Mouse (Mus musculus): ENCODE measurements around the gene Rfx4. TPM values are rescaled to one million over a fixed set of nuclear protein-coding genes. Genes with fewer than 3 reads are reported as not detected.

Gene Rfx4
- total RNA-seq, 2 experiments from 2014 or later: 0.10 TPM

DNA sequence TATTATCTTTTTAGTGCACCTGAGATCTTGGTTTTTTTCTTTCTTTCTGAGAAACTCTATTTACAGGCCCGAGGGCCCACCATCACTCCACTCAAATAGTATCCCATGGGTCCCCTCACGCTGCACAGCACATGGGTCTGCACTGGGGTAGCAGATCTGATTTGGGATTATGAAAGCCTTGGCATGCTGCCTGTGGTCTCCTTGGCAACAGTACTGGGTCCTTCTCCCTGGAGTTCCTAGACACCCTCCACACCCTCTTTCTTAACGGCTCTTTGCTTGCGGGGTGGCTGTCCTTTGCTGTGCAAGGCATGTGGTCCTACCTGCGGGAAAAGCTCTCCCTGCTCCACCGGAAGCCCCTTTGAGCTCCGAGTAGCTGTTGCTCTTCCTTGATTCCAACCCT lies 147.4 kb downstream of the Rfx4 start:
- intact Hi-C loops (cut with DNase I): no loop called here
- DNase-seq: no peak

DNA sequence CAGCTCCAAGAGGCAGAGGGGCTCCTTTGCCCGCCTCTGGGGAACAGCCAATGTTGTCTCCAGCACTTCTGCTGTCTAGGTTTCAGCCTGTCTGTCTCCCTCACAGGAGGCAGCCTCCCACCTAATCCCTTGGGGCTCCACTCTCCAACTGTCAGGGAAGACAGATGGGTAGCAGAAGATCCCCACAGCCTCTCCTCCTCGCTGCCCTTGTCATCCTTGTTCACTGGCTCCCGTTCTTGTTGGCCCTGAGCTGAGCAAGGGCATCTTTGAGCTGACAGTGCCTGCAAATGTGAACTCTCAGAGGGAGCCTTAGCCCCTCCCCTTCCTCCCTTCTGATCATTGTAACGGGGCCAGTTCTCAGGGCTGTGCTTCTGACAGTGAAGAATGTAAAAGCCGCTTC lies 147.9 kb downstream of the Rfx4 start:
- peak in 1 of 2 experiments; percentile 21 for DNase-seq
- intact Hi-C loops (cut with DNase I): no loop called here

DNA sequence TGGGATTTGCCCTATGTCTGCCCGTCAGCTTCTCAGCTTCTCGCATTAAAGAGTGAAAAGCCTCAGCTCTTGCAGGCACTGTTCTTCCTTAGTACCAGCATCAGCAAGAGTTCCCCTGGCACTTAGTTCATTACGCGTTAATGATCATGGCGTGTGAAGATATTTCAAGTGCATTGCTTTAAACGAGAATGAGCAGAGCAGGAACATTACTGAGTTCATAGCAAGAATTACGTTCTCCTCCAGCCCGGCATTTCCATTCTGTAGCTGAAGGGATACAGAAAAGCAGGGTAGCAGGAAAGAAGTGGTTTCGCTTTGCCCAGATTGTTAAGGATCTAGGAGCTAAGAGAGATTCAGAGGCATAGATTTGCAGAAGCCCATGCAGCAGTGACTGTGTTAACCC lies 151.0 kb downstream of the Rfx4 start:
- no peak for DNase-seq
- intact Hi-C loops (cut with DNase I): no loop called here

DNA sequence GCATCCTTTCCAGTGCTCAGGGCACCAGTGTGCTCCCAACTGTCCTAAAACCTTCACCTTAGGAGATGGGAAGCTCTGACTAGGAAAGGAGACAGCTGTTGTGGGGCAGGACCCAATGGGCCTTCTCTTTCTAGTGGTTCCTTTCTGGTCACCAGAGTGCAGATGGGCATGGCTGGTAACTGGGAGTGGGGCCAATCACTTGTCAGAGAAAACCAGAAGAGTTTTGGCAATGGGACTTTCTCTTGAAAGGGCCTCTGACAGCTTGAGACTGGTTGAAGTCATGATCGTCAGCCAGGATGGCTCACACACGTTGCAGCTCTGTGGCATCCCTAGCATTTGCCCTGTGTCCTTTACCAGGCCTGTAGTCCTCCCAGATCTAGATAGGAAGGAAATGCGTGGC lies 152.1 kb downstream of the Rfx4 start:
- intact Hi-C loops (cut with DNase I): no loop called here
- no peak for DNase-seq

- no peak for DNase-seq
- intact Hi-C loops (cut with DNase I): no loop called here
Observed at GRCm38 (mm10) chr10:84908471-84908870, 152.6 kb downstream of the Rfx4 start.

GRCm38 (mm10) chr10:84909021-84909801 lies 153.3 kb downstream of the Rfx4 start:
- intact Hi-C loops (cut with DNase I): no loop called here
- DNase-seq: peak in 1 of 2 experiments; percentile 18

- intact Hi-C loops (cut with DNase I): no loop called here
- no peak for DNase-seq
Observed at GRCm38 (mm10) chr10:84910194-84910593, 154.3 kb downstream of the Rfx4 start.

DNA sequence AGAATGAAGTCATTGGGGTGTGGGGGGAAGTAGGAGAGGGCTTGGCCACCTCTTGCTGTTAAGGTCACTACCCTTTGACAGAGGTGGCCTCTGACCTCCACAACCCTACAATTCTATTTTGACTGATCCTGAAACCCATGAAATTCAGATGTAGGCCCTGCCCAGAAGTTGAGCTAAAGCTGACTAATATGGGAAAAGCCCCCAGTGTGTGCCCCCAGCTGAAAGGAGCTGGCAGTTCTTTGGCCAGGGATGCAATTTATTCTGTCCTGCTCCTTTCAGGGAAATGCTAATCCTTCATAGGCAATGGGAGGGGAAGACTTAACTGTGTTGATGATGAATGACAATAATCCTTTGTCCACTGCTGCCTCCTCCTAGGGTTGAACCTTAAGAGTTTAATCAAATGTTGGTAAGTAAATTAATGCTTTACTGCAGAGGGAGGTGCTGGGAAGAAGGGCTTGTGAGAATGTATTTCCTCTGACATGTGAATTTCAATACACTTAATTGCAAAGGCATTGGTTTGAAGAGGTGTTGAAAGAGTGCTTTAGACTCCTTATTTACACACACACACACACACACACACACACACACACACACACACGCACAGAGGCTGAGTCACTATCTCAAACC lies 155.0 kb downstream of the Rfx4 start:
- intact Hi-C loops (cut with DNase I): no loop called here
- DNase-seq: no peak

GRCm38 (mm10) chr10:84913148-84913547 lies 157.3 kb downstream of the Rfx4 start:
- no peak for DNase-seq
- intact Hi-C loops (cut with DNase I): no loop called here

DNA sequence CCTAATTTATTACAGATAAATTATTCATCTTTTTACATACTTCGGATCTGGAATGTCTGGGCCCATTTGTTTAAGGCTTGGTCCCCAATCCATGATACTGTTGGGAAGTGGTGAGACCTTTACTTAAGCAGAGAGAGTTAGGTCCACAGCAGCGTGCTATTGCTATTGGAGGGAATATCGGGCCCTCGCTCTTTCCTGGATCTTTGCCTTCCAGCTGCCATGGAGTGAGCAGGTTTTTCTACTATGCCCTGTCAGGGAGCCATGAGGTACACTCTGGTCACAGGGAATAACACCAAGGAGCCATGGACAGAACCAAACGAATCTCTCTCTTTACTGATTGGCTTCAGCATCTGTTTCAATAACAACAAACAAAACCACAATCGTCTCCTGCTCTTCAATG lies 159.6 kb downstream of the Rfx4 start:
- intact Hi-C loops (cut with DNase I): loop anchor here (5.0 kb wide), 2 partner anchors 78 to 203 kb away; no protein-coding TSS in a partner anchor
- DNase-seq: no peak

GRCm38 (mm10) chr10:84916810-84917730 lies 161.2 kb downstream of the Rfx4 start, which contains the start of gene Ric8b:
Gene Ric8b, plus strand, starts transcription at chr10:84917616.
- intact Hi-C loops (cut with DNase I): loop anchor here (2.0 to 5.0 kb wide), 3 partner anchors 52 to 205 kb away; no protein-coding TSS in a partner anchor

DNA sequence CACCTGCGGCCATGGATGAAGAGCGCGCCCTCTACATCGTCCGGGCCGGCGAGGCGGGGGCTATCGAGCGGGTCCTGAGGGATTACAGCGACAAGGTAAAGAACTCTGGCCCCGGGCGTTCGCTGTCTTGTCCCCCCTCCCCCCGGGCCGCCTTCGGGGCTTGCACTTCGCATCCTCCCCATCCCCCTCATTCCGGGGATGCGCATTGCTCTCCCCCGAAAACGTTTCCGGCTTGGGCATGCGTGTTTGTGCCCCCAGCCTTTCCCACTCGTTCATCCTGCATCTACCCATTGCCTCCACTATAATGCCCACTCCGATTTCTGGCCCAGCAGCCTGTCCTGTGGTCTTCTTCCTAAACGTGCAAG lies 161.9 kb downstream of the Rfx4 start:
- DNase-seq: no peak
- intact Hi-C loops (cut with DNase I): loop anchor here (2.0 to 5.0 kb wide), 3 partner anchors 51 to 205 kb away; no protein-coding TSS in a partner anchor

More at GRCm38 (mm10) chr10:84916810-84917730, 161.2 kb downstream of the Rfx4 start, which contains the start of gene Ric8b:
- peak; percentile 97 for DNase-seq

- no peak for DNase-seq
- intact Hi-C loops (cut with DNase I): no loop called here
Observed at GRCm38 (mm10) chr10:84926336-84926735, 170.5 kb downstream of the Rfx4 start.

- no peak for DNase-seq
- intact Hi-C loops (cut with DNase I): no loop called here
Observed at GRCm38 (mm10) chr10:84926885-84927284, 171.0 kb downstream of the Rfx4 start.

DNA sequence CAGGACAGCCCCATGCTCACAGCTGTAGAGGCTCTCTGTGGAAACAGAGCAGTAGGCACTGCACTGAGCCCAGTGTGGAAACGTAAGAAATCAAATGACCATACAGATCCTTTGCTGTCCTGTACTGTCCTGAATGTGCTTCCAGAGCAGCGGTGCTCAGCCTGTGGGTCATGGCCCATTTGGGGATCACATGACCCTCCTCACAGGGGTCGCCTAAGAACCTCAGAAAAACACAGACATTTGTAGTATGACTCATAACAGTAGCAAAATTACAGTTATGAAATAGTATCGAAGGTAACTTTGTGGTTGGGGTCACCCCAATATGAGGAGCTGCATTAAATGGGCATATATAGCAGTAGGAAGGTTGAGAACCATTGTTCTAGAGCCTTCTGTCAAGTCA lies 172.6 kb downstream of the Rfx4 start:
- intact Hi-C loops (cut with DNase I): no loop called here
- no peak for DNase-seq

GRCm38 (mm10) chr10:84935553-84936209 lies 179.8 kb downstream of the Rfx4 start:
- intact Hi-C loops (cut with DNase I): no loop called here
- DNase-seq: no peak

GRCm38 (mm10) chr10:84936832-84937515 lies 181.1 kb downstream of the Rfx4 start:
- intact Hi-C loops (cut with DNase I): no loop called here
- no peak for DNase-seq

DNA sequence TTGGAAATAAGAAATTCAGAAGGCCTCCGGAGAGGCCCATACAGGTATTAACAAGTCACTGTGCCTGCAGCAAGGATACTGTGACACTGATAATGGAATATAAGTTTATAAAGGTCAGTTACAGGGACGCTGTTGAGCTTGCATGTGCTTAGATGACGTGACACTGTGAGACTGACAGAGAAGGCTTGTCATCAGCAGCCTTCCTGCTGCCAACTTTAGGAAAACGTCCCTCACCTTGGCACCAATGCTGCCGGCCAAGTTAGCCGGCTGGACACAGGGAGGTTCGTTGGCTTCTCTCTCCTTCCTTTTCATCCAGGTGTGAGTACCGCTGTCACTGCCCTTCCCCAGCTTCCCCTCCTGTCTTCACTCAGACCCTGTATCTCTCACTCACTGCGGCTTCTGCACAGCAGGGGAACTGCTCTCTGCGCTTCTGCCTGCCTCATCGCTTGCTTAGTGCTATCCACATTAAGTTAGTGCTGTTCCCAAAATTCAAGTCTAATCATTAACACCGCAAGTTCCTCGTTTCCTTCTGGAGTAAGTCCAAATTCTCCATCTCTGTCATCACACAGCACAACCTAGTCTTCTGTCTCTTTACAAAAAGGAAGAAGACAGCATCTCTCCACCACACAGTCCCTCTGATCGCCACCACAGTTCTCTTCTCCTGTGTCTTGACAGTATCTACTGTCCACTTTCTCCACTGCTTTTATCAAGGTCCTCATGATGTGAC lies 182.4 kb downstream of the Rfx4 start:
- peak in 1 of 2 experiments; percentile 44 for DNase-seq
- intact Hi-C loops (cut with DNase I): no loop called here

DNA sequence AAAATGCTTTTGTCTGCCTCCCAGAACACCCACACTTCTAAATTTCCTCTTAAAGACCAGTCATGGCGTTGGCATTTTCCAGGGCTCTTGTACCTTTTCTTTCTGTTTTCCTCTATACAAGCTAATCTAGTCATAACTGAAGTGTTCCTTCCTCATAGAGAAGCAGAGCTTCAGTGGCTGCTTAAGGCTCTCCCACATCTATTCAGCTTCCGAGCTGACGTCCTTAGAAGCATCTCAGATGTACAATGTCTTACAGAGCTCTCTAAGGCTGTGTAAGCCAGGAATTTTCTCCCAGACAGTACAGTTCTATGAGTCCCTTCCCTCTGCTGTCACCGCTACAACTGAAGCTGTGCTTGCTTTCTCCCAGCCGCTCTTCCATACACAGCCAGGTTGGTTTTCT lies 183.0 kb downstream of the Rfx4 start:
- intact Hi-C loops (cut with DNase I): no loop called here
- DNase-seq: no peak
